Mouse (Mus musculus) ES-Bruce4 (cell line): ENCODE measurements around the gene Nisch. TPM values are rescaled to one million over a fixed set of nuclear protein-coding genes. Genes with fewer than 3 reads are reported as not detected.
A peak's percentile ranks its signal among the peaks of the same experiment; 100 is the strongest.

Experiments
- H3K27ac ChIP-seq: 2 replicates; pipeline ENCODE4 v1.5.1; 2012; ENCODE audit warnings: low read length, inconsistent platforms; ENCODE audit not compliant: insufficient read depth
- H3K27me3 ChIP-seq: 2 replicates; pipeline ENCODE4 v1.6.1; 2012; ENCODE audit warnings: mild to moderate bottlenecking, low read length, inconsistent platforms; ENCODE audit not compliant: control insufficient read depth, poor library complexity, insufficient read depth, severe bottlenecking
- H3K36me3 ChIP-seq: 2 replicates; pipeline ENCODE4 v1.6.1; 2012; ENCODE audit warnings: inconsistent platforms, mild to moderate bottlenecking, low read length, moderate library complexity; ENCODE audit not compliant: control insufficient read depth, poor library complexity, insufficient read depth, severe bottlenecking
- H3K4me1 ChIP-seq: one replicate; pipeline ENCODE4 v1.8.1; 2011; ENCODE audit warnings: low read length; ENCODE audit not compliant: control insufficient read depth, insufficient read depth
- H3K4me3 ChIP-seq: 2 replicates; pipeline ENCODE4 v1.5.1; 2011; ENCODE audit warnings: low read depth, mild to moderate bottlenecking, low read length
- H3K9ac ChIP-seq: 2 replicates; pipeline ENCODE4 v1.6.1; 2012; ENCODE audit warnings: low read depth, mild to moderate bottlenecking, inconsistent platforms; ENCODE audit not compliant: poor library complexity, severe bottlenecking
- H3K9me3 ChIP-seq: replicated peaks from 2 replicates; pipeline ENCODE4 v1.6.1; 2012; ENCODE audit warnings: mild to moderate bottlenecking, low read length, inconsistent platforms; ENCODE audit not compliant: control insufficient read depth, poor library complexity, insufficient read depth, severe bottlenecking
- CTCF ChIP-seq: IDR thresholded peaks from one replicate; pipeline ENCODE4 v1.8.1; 2011; ENCODE audit warnings: low read depth, low read length
- EP300 ChIP-seq: IDR thresholded peaks from 2 replicates; pipeline ENCODE4 v1.6.1; 2011; ENCODE audit warnings: low read depth, low read length; ENCODE audit not compliant: insufficient read depth
- POLR2A ChIP-seq: IDR thresholded peaks from one replicate; pipeline ENCODE4 v1.8.1; 2011; ENCODE audit warnings: low read length; ENCODE audit not compliant: insufficient read depth
- polyA plus RNA-seq: library from polyadenylated mRNA; stranded (reverse); fragments of >200 nt; gene quantifications from 2 replicates; pipeline ENCODE4 v1.2.4, GENCODE M21; 2011; ENCODE audit warnings: low read depth; ENCODE audit not compliant: missing spikeins, insufficient read depth, insufficient read length

The Nisch gene
- polyA plus RNA-seq, 1 experiment, result 335 TPM

- H3K27ac ChIP-seq, result no peak overlapping the region
- H3K27me3 ChIP-seq, result no peaks in the 10 kb centered on the region
- H3K9me3 ChIP-seq, result no peaks in the 10 kb centered on the region
- no peak overlapping the region for H3K9ac ChIP-seq
- H3K4me1 ChIP-seq, result no peaks in the 10 kb centered on the region
- no peak overlapping the region for H3K4me3 ChIP-seq
- TF ChIP-seq POLR2A (no peak), CTCF (no peak), EP300 (no peak)
- peaks cover 45% of the 10 kb centered on the region for H3K36me3 ChIP-seq
Observed at GRCm38 (mm10) chr14:31197547-31198516, 18.9 kb downstream of the Nisch start.

- Histone ChIP-seq H3K27me3 (no peaks in the 10 kb centered on the region), H3K4me1 (no peaks in the 10 kb centered on the region), H3K27ac (no peak overlapping the region), H3K4me3 (no peak overlapping the region), H3K36me3 (peaks cover 41% of the 10 kb centered on the region), H3K9me3 (no peaks in the 10 kb centered on the region), H3K9ac (no peak overlapping the region)
- TF ChIP-seq POLR2A (no peak), EP300 (no peak), CTCF (peak; percentile 17)
Observed at GRCm38 (mm10) chr14:31195968-31196367, 20.8 kb downstream of the Nisch start.

GRCm38 (mm10) chr14:31195521-31195920 lies 21.2 kb downstream of the Nisch start:
- Histone ChIP-seq H3K4me1 (no peaks in the 10 kb centered on the region), H3K9me3 (no peaks in the 10 kb centered on the region), H3K9ac (no peak overlapping the region), H3K27me3 (no peaks in the 10 kb centered on the region), H3K4me3 (no peak overlapping the region), H3K36me3 (peaks cover 42% of the 10 kb centered on the region), H3K27ac (no peak overlapping the region)
- TF ChIP-seq EP300, result no peak
- TF ChIP-seq CTCF, result no peak
- no peak for TF ChIP-seq POLR2A

- Histone ChIP-seq H3K27ac (no peak overlapping the region), H3K4me1 (no peaks in the 10 kb centered on the region), H3K9ac (no peak overlapping the region), H3K9me3 (no peaks in the 10 kb centered on the region), H3K4me3 (no peak overlapping the region), H3K36me3 (peaks cover 47% of the 10 kb centered on the region), H3K27me3 (no peaks in the 10 kb centered on the region)
- TF ChIP-seq CTCF (no peak), POLR2A (no peak), EP300 (no peak)
Observed at GRCm38 (mm10) chr14:31194891-31195513, 21.7 kb downstream of the Nisch start.

- no peaks in the 10 kb centered on the region for H3K27me3 ChIP-seq
- H3K4me1 ChIP-seq, result no peaks in the 10 kb centered on the region
- H3K9ac ChIP-seq, result no peak overlapping the region
- no peak overlapping the region for H3K27ac ChIP-seq
- H3K36me3 ChIP-seq, result peaks cover 47% of the 10 kb centered on the region
- TF ChIP-seq EP300 (no peak), POLR2A (no peak), CTCF (no peak)
- no peaks in the 10 kb centered on the region for H3K9me3 ChIP-seq
- H3K4me3 ChIP-seq, result no peak overlapping the region
Observed at GRCm38 (mm10) chr14:31194441-31194840, 22.3 kb downstream of the Nisch start.

- H3K36me3 ChIP-seq, result peaks cover 49% of the 10 kb centered on the region
- H3K9ac ChIP-seq, result no peak overlapping the region
- H3K27ac ChIP-seq, result no peak overlapping the region
- H3K4me1 ChIP-seq, result no peaks in the 10 kb centered on the region
- H3K27me3 ChIP-seq, result no peaks in the 10 kb centered on the region
- H3K4me3 ChIP-seq, result no peak overlapping the region
- TF ChIP-seq POLR2A, result no peak
- no peak for TF ChIP-seq CTCF
- no peak for TF ChIP-seq EP300
- H3K9me3 ChIP-seq, result no peaks in the 10 kb centered on the region
Observed at GRCm38 (mm10) chr14:31193791-31194190, 23.0 kb downstream of the Nisch start.
